Mouse (Mus musculus): ENCODE results near the gene Cxcl15. TPM values are rescaled to one million over a fixed set of nuclear protein-coding genes. Genes with fewer than 3 reads are reported as not detected.
A peak's percentile ranks its signal among the peaks of the same experiment; 100 is the strongest.

The Cxcl15 gene
- polyA plus RNA-seq (2015; fragmentation: Nextera tagmentation; extraction: Ambion mirVana) = not detected in 2 replicates

- Histone ChIP-seq H3K4me1 (ENCODE audit: control insufficient read depth, insufficient read depth, low read depth, low read length) (no peaks in the 10 kb centered on the region), H3K4me2 (ENCODE audit: low read length) (no peak within 1 kb of the TSS), H3K9me3 (ENCODE audit: control insufficient read depth, low read length) (no peaks in the 10 kb centered on the region), H3K9ac (ENCODE audit: low read depth, low read length) (no peak within 1 kb of the TSS), H3K27ac (ENCODE audit: low read depth, low read length) (no peak within 1 kb of the TSS), H3K4me3 (ENCODE audit: low read length) (no peak within 1 kb of the TSS), H3K36me3 (ENCODE audit: control insufficient read depth, insufficient read depth, low read length) (no peaks in the 10 kb centered on the region), H3K27me3 (replicated peaks; ENCODE audit: control insufficient read depth, insufficient read depth, low read length) (no peaks in the 10 kb centered on the region)
- 78% methylated on average over 5 of the region's 5 CpGs for WGBS
- no peak for ATAC-seq
These were observed at the start of gene Cxcl15 for GRCm38 (mm10) chr5:90794195-90794625. Cxcl15 (plus strand) TSS chr5:90794534.

DNA sequence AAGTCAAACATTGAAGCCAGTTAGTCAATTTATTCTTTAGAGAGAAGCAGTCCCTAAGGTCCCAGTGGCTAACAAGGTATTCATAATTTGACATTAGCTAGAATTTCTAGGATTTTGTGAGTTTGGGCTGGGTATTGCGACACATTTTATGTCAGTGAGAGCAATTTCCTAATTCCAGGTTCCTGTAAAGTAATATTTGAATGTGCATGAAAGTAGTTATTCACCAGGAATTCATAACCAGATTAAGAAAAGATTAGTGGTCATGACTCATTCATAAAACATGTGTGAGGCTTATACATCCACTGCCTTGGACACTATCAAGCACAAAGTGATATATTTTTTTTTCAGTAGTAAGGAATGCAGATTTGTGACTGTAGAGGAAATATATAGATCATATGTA, 40.4 kb upstream of the Cxcl15 start:
- WGBS = 92% methylated on average over 1 of the region's 1 CpGs
- Histone ChIP-seq H3K27ac (ENCODE audit: low read depth, low read length) (no peak overlapping the region), H3K9ac (ENCODE audit: low read depth, low read length) (no peak overlapping the region), H3K9me3 (ENCODE audit: control insufficient read depth, low read length) (no peaks in the 10 kb centered on the region), H3K4me2 (ENCODE audit: low read length) (no peak overlapping the region), H3K4me1 (ENCODE audit: control insufficient read depth, insufficient read depth, low read depth, low read length) (peaks cover 6% of the 10 kb centered on the region; the same call in 1 of the 2 replicates), H3K4me3 (ENCODE audit: low read length) (no peak overlapping the region), H3K27me3 (replicated peaks; ENCODE audit: control insufficient read depth, insufficient read depth, low read length) (no peaks in the 10 kb centered on the region), H3K36me3 (ENCODE audit: control insufficient read depth, insufficient read depth, low read length) (no peaks in the 10 kb centered on the region)
- ATAC-seq = no peak

GRCm38 (mm10) chr5:90758020-90758605, 36.2 kb upstream of the Cxcl15 start:
- Histone ChIP-seq H3K36me3 (ENCODE audit: control insufficient read depth, insufficient read depth, low read length) (no peaks in the 10 kb centered on the region), H3K27me3 (replicated peaks; ENCODE audit: control insufficient read depth, insufficient read depth, low read length) (no peaks in the 10 kb centered on the region), H3K4me1 (ENCODE audit: control insufficient read depth, insufficient read depth, low read depth, low read length) (peaks cover 7% of the 10 kb centered on the region; the same call in 1 of the 2 replicates), H3K9me3 (ENCODE audit: control insufficient read depth, low read length) (no peaks in the 10 kb centered on the region), H3K4me3 (ENCODE audit: low read length) (no peak overlapping the region), H3K27ac (ENCODE audit: low read depth, low read length) (no peak overlapping the region), H3K4me2 (ENCODE audit: low read length) (no peak overlapping the region), H3K9ac (ENCODE audit: low read depth, low read length) (no peak overlapping the region)
- no peak for ATAC-seq
- 37% methylated on average over 5 of the region's 5 CpGs for WGBS

DNA sequence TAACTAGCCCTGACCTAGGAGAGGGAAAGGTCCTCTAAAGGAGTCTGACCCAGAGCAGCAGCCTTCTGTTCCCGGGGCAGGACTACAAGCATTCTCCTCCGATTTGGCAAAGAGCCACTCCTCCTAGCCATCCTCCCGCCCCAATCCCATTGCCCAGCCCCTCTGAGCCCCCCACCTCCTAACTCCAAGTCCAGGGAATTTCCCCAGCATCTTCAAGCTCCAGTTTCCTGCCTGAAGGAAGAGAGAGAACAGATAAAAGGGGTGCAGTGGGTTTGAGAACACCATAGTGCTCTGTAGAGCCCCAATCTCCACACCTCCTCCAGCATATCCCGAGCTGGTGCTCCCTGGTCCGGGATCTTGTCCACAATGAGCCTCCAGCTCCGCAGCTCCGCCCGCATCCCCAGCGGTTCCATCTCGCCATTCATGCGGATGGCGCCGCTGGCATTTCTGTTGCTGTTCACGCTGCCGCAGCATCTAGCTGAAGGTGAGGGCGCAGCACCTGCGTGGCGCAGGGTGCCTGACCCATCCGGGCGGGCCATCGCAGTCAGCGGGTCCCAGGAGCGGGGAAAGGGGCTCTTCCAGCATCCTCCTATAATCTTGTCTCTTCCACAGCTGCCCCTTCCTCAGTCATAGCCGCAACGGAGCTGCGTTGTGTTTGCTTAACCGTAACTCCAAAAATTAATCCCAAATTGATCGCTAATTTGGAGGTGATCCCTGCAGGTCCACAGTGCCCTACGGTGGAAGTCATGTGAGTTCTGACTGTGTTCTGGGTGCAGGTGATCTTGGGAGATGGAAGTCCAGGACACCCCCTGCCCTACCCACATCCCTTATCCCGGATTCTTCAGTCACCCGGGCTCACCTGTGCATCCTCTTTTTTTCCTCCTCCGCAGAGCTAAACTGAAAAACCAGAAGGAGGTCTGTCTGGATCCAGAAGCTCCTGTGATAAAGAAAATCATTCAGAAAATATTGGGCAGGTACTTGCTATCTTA, 35.0 kb upstream of the Cxcl15 start, which contains the start of gene Cxcl5:
Gene Cxcl5, plus strand, starts transcription at position 284 of the 989 bp plus-strand sequence.
- H3K4me2 ChIP-seq (ENCODE audit: low read length) = peak within 1 kb of the TSS; percentile 91
- peak within 1 kb of the TSS; percentile 57 for H3K4me3 ChIP-seq (ENCODE audit: low read length)
- H3K36me3 ChIP-seq (ENCODE audit: control insufficient read depth, insufficient read depth, low read length) = no peaks in the 10 kb centered on the region
- H3K9me3 ChIP-seq (ENCODE audit: control insufficient read depth, low read length) = no peaks in the 10 kb centered on the region
- H3K27me3 ChIP-seq (replicated peaks; ENCODE audit: control insufficient read depth, insufficient read depth, low read length) = no peaks in the 10 kb centered on the region
- H3K27ac ChIP-seq (ENCODE audit: low read depth, low read length) = no peak within 1 kb of the TSS
- H3K4me1 ChIP-seq (ENCODE audit: control insufficient read depth, insufficient read depth, low read depth, low read length) = peaks cover 7% of the 10 kb centered on the region; the same call in 1 of the 2 replicates
- 2% methylated on average over 32 of the region's 32 CpGs for whole genome bisulfite sequencing
- peak within 1 kb of the TSS; percentile 67 for H3K9ac ChIP-seq (ENCODE audit: low read depth, low read length)
- ATAC-seq = peak; percentile 82

GRCm38 (mm10) chr5:90760303-90760702, 34.0 kb upstream of the Cxcl15 start:
- H3K9ac ChIP-seq (ENCODE audit: low read depth, low read length) = no peak overlapping the region
- no peak overlapping the region for H3K4me2 ChIP-seq (ENCODE audit: low read length)
- no peak for ATAC-seq
- H3K9me3 ChIP-seq (ENCODE audit: control insufficient read depth, low read length) = no peaks in the 10 kb centered on the region
- no peaks in the 10 kb centered on the region for H3K36me3 ChIP-seq (ENCODE audit: control insufficient read depth, insufficient read depth, low read length)
- H3K4me1 ChIP-seq (ENCODE audit: control insufficient read depth, insufficient read depth, low read depth, low read length) = peaks cover 7% of the 10 kb centered on the region; the same call in 1 of the 2 replicates
- no peak overlapping the region for H3K27ac ChIP-seq (ENCODE audit: low read depth, low read length)
- H3K27me3 ChIP-seq (replicated peaks; ENCODE audit: control insufficient read depth, insufficient read depth, low read length) = no peaks in the 10 kb centered on the region
- WGBS = 50% methylated on average over 4 of the region's 4 CpGs
- no peak overlapping the region for H3K4me3 ChIP-seq (ENCODE audit: low read length)

GRCm38 (mm10) chr5:90760844-90761243, 33.5 kb upstream of the Cxcl15 start:
- H3K4me1 ChIP-seq (ENCODE audit: control insufficient read depth, insufficient read depth, low read depth, low read length) = peaks cover 7% of the 10 kb centered on the region; the same call in 1 of the 2 replicates
- no peak overlapping the region for H3K9ac ChIP-seq (ENCODE audit: low read depth, low read length)
- no peaks in the 10 kb centered on the region for H3K9me3 ChIP-seq (ENCODE audit: control insufficient read depth, low read length)
- H3K27me3 ChIP-seq (replicated peaks; ENCODE audit: control insufficient read depth, insufficient read depth, low read length) = no peaks in the 10 kb centered on the region
- no peak overlapping the region for H3K4me2 ChIP-seq (ENCODE audit: low read length)
- H3K4me3 ChIP-seq (ENCODE audit: low read length) = no peak overlapping the region
- 95% methylated on average over 2 of the region's 2 CpGs for WGBS
- no peak overlapping the region for H3K27ac ChIP-seq (ENCODE audit: low read depth, low read length)
- no peaks in the 10 kb centered on the region for H3K36me3 ChIP-seq (ENCODE audit: control insufficient read depth, insufficient read depth, low read length)
- ATAC-seq = no peak

GRCm38 (mm10) chr5:90761834-90762233, 32.5 kb upstream of the Cxcl15 start:
- Histone ChIP-seq H3K4me3 (ENCODE audit: low read length) (no peak overlapping the region), H3K27me3 (replicated peaks; ENCODE audit: control insufficient read depth, insufficient read depth, low read length) (no peaks in the 10 kb centered on the region), H3K4me1 (ENCODE audit: control insufficient read depth, insufficient read depth, low read depth, low read length) (peaks cover 7% of the 10 kb centered on the region; the same call in 1 of the 2 replicates), H3K36me3 (ENCODE audit: control insufficient read depth, insufficient read depth, low read length) (no peaks in the 10 kb centered on the region), H3K27ac (ENCODE audit: low read depth, low read length) (no peak overlapping the region), H3K9me3 (ENCODE audit: control insufficient read depth, low read length) (no peaks in the 10 kb centered on the region), H3K9ac (ENCODE audit: low read depth, low read length) (no peak overlapping the region), H3K4me2 (ENCODE audit: low read length) (no peak overlapping the region)
- WGBS = 88% methylated on average over 3 of the region's 3 CpGs
- ATAC-seq = no peak

- no peak overlapping the region for H3K27ac ChIP-seq (ENCODE audit: low read depth, low read length)
- no peak overlapping the region for H3K4me2 ChIP-seq (ENCODE audit: low read length)
- H3K9ac ChIP-seq (ENCODE audit: low read depth, low read length) = no peak overlapping the region
- no peaks in the 10 kb centered on the region for H3K9me3 ChIP-seq (ENCODE audit: control insufficient read depth, low read length)
- no peak overlapping the region for H3K4me3 ChIP-seq (ENCODE audit: low read length)
- ATAC-seq = no peak
- H3K36me3 ChIP-seq (ENCODE audit: control insufficient read depth, insufficient read depth, low read length) = no peaks in the 10 kb centered on the region
- H3K27me3 ChIP-seq (replicated peaks; ENCODE audit: control insufficient read depth, insufficient read depth, low read length) = no peaks in the 10 kb centered on the region
- WGBS = 79% methylated on average over 12 of the region's 12 CpGs
- H3K4me1 ChIP-seq (ENCODE audit: control insufficient read depth, insufficient read depth, low read depth, low read length) = no peaks in the 10 kb centered on the region
These were observed 30.2 kb upstream of the Cxcl15 start for GRCm38 (mm10) chr5:90763912-90764665.
